Mouse (Mus musculus) central nervous system, embryonic 14 days (tissue): Measurements from ENCODE around the gene Podn. TPM values are rescaled to one million over a fixed set of nuclear protein-coding genes. Genes with fewer than 3 reads are reported as not detected.

Experiments used
- polyA plus RNA-seq: library from polyadenylated mRNA; depleted of rRNA; stranded (reverse); fragments of >200 nt; gene quantifications from 2 replicates; pipeline ENCODE4 v1.2.3, GENCODE M21; 2012; rRNA removed

The Podn gene
- polyA plus RNA-seq: 3.1 and 8.2 TPM in 2 replicates

GRCm38 (mm10) chr4:108096345-108096744 is at the start of gene Podn:
Podn (minus strand) TSS chr4:108096445.

DNA sequence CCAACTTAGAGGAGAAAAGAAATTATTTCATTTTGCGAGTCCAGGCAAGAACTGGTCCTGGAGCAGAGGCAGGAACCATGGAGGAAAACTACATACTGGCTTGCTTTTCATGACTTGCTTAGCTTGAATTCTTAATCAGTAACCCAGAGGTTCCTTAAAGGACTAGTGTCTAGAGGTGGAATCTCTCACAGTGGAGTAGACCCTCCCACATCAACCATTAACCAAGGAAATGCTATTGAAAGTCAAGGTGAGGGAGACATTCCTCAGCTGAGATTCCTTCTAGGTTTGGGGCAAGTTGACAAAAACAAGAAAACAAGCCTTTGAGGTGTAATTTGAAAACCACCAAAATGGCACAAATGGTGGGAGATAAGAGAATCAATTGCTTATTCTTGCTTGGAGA is 48.6 kb upstream of the Podn start, which contains the start of gene Scp2:
Gene Scp2, minus strand, starts transcription at position 119 of the 400 bp plus-strand sequence.

GRCm38 (mm10) chr4:107967966-107968682 is 128.1 kb downstream of the Podn start, which contains the start of gene Slc1a7:
Slc1a7 (plus strand) TSS chr4:107968332.

Other genes starting within 250 kb of the Podn start
- gene Magoh, start 216.7 kb downstream of the Podn start, polyA plus RNA-seq: 205 and 257 TPM in 2 replicates
- 140 and 144 TPM in 2 replicates for gene 0610037L13Rik, start 206.6 kb downstream of the Podn start, polyA plus RNA-seq
- gene Cpt2, start 172.8 kb downstream of the Podn start, polyA plus RNA-seq: 13.5 and 18.3 TPM in 2 replicates
- gene Slc1a7, start 128.1 kb downstream of the Podn start, polyA plus RNA-seq: 0.05 and 0.08 TPM in 2 replicates
- gene Scp2, start 48.6 kb upstream of the Podn start, polyA plus RNA-seq: 138 and 149 TPM in 2 replicates
- gene Echdc2, start 69.0 kb upstream of the Podn start, polyA plus RNA-seq: 27.1 and 35.4 TPM in 2 replicates
- 0.11 and 0.14 TPM in 2 replicates for gene Zyg11a, start 121.6 kb upstream of the Podn start, polyA plus RNA-seq
- gene Zyg11b, start 204.7 kb upstream of the Podn start, polyA plus RNA-seq: 35.3 and 39.0 TPM in 2 replicates
- gene Coa7, start 231.7 kb upstream of the Podn start, polyA plus RNA-seq: 17.9 and 24.4 TPM in 2 replicates